Mouse (Mus musculus) gastrocnemius, adult 2 months (tissue): ENCODE measurements around the gene Klk4. TPM values are rescaled to one million over a fixed set of nuclear protein-coding genes. Genes with fewer than 3 reads are reported as not detected.
A peak's percentile ranks its signal among the peaks of the same experiment; 100 is the strongest.

Experiments
- DNase-seq: peaks from one replicate; pipeline ENCODE4 v3.0.0; 2022
- H3K27ac ChIP-seq: fragments of 200-600 bp; 2 replicates; pipeline ENCODE4 v1.8.1; 2022; ENCODE audit warnings: mild to moderate bottlenecking
- H3K4me3 ChIP-seq: fragments of 200-600 bp; 2 replicates; pipeline ENCODE4 v1.8.1; 2022; ENCODE audit warnings: mild to moderate bottlenecking, moderate library complexity
- CTCF ChIP-seq: fragments of 200-600 bp; IDR thresholded peaks from 2 replicates; pipeline ENCODE4 v1.8.1; 2022; ENCODE audit warnings: antibody characterized with exemption, mild to moderate bottlenecking, moderate library complexity
- intact Hi-C: fragments of 180-260 bp; cut with DNase I; formaldehyde crosslinking; loops from one replicate; pipeline ENCODE4 v1.15.1; 2025
- long read RNA-seq, 2 experiments: library from polyadenylated mRNA; stranded (forward); transcript quantifications; one replicate each; pipeline ENCODE4 v2.0.0; 2021
- total RNA-seq, 2 experiments: library from RNA; stranded (reverse); gene quantifications; 2 replicates each; pipeline ENCODE4 v1.2.3; 2021

Klk4 gene
- not detected for total RNA-seq
- long read RNA-seq, experiment 1, result 0 reads
- long read RNA-seq, experiment 2, result 0 reads

- intact Hi-C loops, result no loop called here
- no peak within 1 kb of the TSS for H3K27ac ChIP-seq
- DNase-seq, result no peak
These were observed at the start of gene Klk4 for GRCm38 (mm10) chr7:43880912-43881311. Gene Klk4, plus strand, starts transcription at chr7:43881160.

GRCm38 (mm10) chr7:43841701-43842100 is 39.3 kb upstream of the Klk4 start, which contains the start of gene Klk5:
Gene Klk5, plus strand, starts transcription at chr7:43841971.
- intact Hi-C loops, result no loop called here

More at GRCm38 (mm10) chr7:43880912-43881311, at the start of gene Klk4:
- TF ChIP-seq CTCF, result no peak
- H3K4me3 ChIP-seq, result no peak within 1 kb of the TSS

DNA sequence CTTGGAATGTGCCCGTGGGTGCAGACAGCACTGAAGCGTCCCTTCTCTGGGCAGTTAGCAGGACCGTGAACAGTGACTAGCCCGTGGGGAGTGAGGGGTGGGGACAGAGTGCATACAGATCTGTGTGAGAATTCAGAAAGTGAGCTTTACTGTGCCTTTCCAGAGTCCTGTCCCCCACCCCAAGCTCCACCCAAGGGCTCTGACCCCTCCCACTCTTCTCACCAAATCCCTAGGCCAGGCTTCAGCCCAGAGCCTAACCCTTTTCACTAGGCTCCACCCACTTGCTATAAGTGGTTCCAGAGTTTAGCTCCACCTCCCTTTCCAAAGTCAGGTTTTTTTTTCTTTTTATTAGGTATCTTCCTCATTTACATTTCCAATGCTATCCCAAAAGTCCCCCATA is 37.2 kb upstream of the Klk4 start:
- no peak for TF ChIP-seq CTCF
- no peak overlapping the region for H3K4me3 ChIP-seq
- DNase-seq, result no peak
- intact Hi-C loops, result no loop called here
- no peak overlapping the region for H3K27ac ChIP-seq

More at GRCm38 (mm10) chr7:43841701-43842100, 39.3 kb upstream of the Klk4 start, which contains the start of gene Klk5:
- no peak for TF ChIP-seq CTCF
- DNase-seq, result no peak
- Histone ChIP-seq H3K4me3 (no peak within 1 kb of the TSS), H3K27ac (no peak within 1 kb of the TSS)

DNA sequence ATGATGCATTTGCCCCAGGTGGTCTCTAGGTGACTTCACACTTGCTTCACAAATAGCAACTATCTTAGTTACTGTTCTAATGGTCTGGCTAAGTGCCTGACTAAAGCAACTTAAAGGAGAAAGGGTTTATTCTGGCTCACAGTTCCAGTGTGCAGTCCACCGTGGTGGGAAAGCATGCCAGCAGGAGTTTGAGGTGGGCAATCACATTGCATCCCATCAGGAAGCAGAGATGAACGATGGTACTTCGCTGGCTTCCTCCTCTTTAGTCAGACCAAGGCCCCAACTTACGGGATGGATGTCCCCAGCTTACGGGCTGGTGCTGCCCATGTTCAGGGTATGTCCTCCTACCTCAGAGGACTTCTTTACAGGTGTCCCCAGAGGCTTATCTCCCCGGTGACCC is 29.3 kb upstream of the Klk4 start:
- no peak overlapping the region for H3K27ac ChIP-seq
- intact Hi-C loops, result no loop called here
- no peak for TF ChIP-seq CTCF
- H3K4me3 ChIP-seq, result no peak overlapping the region
- DNase-seq, result no peak

DNA sequence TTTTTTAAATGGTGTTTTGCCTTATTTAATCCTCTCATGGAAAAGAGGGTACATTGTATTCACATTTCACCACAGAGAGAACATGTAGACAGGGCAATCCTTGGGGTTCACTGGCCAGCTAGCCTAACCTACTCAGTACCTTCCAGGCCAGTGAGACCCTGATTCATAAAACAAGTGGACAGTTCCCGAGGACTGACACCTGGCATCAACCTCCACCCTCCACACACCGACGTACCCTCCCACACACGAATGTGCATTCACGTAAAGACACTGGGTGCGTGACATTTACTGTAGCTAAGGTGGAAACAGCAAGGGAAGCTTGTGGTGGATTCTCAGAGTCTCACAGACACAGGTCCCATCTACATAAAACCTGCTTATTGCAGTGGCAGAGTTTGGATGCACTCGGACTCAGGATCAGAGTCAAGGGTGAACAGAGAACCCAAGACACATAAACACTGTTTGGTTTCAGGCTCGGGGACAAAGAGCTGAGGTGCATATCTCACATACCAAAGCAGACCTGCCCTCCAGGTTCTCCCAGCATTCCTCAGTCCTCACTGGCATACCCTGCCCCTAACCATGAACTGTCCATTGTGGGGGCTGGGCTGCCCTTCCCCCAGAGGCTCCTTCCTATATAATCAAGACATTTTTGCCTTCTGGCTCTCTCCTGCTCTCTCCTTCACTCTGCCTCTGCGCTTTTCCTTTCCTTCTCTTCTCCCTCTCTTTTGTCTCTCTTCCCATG is 26.1 kb upstream of the Klk4 start:
- no peak for DNase-seq
- H3K4me3 ChIP-seq, result no peak overlapping the region
- TF ChIP-seq CTCF, result no peak
- intact Hi-C loops, result no loop called here
- no peak overlapping the region for H3K27ac ChIP-seq

- no peak overlapping the region for H3K27ac ChIP-seq
- no peak for TF ChIP-seq CTCF
- DNase-seq, result no peak
- H3K4me3 ChIP-seq, result no peak overlapping the region
- intact Hi-C loops, result no loop called here
These were observed 25.3 kb upstream of the Klk4 start for GRCm38 (mm10) chr7:43855709-43856108.

GRCm38 (mm10) chr7:43856307-43856706 is 24.7 kb upstream of the Klk4 start:
- intact Hi-C loops, result no loop called here
- DNase-seq, result no peak
- TF ChIP-seq CTCF, result no peak
- H3K27ac ChIP-seq, result no peak overlapping the region
- H3K4me3 ChIP-seq, result no peak overlapping the region

DNA sequence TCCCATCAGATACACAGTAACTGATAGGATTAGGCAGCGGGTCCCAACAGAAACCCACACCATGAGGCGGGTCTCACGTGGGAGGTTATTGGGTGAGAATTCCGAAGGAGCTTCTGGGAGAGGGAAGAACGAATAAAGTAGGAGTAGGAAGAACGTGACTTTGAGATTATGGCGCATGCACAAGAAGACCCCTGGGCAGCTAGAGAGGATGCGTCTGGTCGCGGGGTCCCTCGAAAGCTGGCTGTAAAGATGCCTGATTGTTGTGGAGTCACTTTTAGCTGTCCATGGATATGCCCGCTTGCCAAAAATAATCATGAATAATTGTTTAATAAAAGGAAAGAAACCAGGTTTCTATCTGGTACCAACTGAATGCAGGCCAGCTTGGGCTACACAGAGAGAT is 23.5 kb upstream of the Klk4 start:
- no peak overlapping the region for H3K27ac ChIP-seq
- DNase-seq, result no peak
- H3K4me3 ChIP-seq, result no peak overlapping the region
- intact Hi-C loops, result no loop called here
- no peak for TF ChIP-seq CTCF

DNA sequence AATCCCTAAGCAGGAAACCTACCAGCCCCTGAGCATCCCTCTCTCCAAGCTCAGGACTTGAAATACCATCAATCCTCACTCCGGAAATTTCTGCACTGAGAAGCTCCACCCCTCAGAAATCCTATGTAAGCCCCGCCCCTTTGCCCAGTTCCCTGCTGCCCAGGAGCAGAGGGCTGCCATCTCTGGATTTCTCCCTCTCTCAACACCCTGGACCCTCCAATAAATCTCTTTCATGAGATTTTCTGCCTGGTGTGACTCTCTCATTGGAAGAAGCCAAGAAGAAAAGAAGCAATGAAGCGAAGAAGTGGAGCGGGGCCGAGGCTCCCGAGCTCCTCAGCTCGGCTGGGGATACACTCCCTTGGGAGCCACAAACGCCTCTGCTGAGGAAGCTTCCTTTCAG is 20.5 kb upstream of the Klk4 start:
- no peak for TF ChIP-seq CTCF
- no peak overlapping the region for H3K4me3 ChIP-seq
- DNase-seq, result no peak
- no peak overlapping the region for H3K27ac ChIP-seq
- intact Hi-C loops, result no loop called here

DNA sequence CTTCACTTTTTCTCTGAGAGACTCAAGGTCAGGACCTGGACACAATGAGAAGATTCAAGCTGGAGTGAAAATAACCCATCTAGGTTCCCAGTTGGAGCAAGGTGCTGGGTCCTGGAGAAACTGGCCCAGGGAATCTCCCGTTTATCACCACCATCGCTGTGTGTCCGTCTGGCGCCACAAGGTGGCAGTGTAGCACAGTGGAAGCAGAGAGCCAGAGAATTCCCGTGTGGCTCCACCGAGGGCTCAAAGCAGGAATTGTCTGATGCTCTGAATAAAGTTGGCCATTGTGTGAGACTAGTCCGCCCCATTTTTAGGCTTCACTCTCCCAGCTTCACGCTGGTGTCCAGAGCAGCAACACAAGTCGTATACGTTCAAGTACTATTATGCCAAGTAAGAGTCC is 7.7 kb upstream of the Klk4 start:
- intact Hi-C loops, result no loop called here
- Histone ChIP-seq H3K4me3 (no peak overlapping the region), H3K27ac (no peak overlapping the region)
- TF ChIP-seq CTCF, result peak; percentile 69
- DNase-seq, result peak; percentile 51

DNA sequence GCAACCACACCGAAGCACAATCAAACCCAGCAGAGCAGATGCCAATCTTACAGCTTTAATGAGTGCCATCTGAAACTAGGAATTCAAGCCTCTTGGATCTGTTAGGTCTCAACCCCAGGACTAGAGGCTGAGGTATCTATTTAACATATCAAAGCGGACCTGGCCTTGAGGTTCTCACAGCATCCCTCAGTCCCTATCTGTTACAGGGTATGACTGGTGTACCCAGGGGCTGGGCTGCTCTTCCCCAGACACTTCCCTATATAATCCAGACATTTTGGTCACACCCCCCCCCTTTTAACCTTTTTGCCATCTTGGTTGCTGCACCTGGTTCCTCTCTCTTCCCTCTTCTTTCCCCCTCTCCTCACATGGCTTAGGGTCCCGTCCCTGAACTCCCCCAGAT is 7.3 kb upstream of the Klk4 start:
- intact Hi-C loops, result no loop called here
- DNase-seq, result no peak
- Histone ChIP-seq H3K4me3 (no peak overlapping the region), H3K27ac (no peak overlapping the region)
- no peak for TF ChIP-seq CTCF

DNA sequence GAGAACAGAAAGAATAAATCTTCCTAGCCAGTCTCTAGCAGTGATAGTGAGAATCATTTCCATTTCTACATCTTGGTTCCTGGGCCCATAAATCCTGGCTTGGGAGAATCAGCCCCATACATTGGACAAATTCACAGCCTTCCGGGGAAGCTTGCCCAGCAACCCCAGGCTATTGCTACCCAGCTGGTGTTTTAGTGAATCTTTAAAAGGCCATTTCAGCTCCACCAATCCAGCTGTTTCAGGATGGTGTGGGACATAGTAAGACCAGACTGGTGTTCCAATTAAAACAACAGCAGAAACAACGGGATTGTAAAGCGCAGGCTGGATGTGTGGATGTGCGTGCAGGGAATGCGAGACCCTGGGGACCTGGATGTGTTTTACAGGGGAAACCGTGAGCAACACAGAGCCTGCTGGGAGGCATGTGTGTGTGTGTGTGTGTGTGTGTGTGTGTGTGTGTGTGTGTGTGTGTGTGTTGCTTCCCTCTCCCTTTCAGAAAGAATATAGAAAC is 6.0 kb upstream of the Klk4 start:
- no peak overlapping the region for H3K27ac ChIP-seq
- intact Hi-C loops, result no loop called here
- no peak for TF ChIP-seq CTCF

DNA sequence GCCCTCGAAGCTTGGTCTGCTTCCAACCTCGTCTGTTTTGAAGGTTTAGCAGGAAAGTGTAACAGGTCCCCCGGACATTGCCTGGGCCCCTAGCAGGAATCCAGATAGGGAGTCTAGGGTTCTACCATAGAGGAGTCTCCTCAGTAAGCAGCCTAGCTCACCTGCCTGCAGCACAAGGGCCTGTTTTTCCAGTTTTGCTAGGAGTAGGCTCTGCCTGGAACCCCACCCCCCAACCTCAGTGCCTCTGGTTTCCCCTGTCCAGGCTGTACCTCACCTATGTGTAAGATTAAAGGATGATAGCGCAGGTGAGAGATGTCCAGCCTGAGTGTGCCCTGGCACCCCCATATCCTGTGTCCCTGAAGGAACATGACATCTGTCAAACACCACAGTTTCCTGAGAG is 4.5 kb upstream of the Klk4 start:
- H3K4me3 ChIP-seq, result no peak overlapping the region
- no peak for TF ChIP-seq CTCF
- intact Hi-C loops, result no loop called here
- no peak overlapping the region for H3K27ac ChIP-seq
- DNase-seq, result no peak

More for the DNA sequence above, 6.0 kb upstream of the Klk4 start:
- no peak overlapping the region for H3K4me3 ChIP-seq
- no peak for DNase-seq

DNA sequence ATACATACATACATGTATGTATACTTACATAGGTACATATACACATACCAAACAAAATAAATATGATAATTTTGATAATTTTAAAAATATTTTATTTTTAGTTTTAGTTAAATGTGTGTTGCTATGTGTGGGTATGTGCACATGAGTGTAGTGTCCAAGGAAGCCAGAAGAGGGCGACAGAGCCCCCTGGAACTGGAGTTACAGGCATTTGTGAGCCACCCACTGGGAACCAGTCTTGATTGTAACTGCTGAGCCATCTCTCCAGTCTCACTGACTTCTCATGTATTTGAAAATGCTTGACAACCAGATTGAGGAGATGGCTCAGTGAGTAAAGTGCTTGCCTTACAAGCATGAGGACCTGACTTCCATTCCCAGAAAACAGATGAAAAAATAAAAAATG is 2.7 kb upstream of the Klk4 start:
- TF ChIP-seq CTCF, result no peak
- no peak overlapping the region for H3K27ac ChIP-seq
- intact Hi-C loops, result no loop called here
- DNase-seq, result no peak
- no peak overlapping the region for H3K4me3 ChIP-seq
